Mouse (Mus musculus) liver, postnatal 0 days (tissue): ENCODE results near the gene Usp6nl.

ENCODE experiments used
- CTCF ChIP-seq: sonication (generic); IDR thresholded peaks from 2 replicates; pipeline ENCODE4 v1.5.1; 2016; ENCODE audit warnings: antibody characterized with exemption, low read depth
- EP300 ChIP-seq: IDR thresholded peaks from 2 replicates; pipeline ENCODE4 v1.6.1; 2016; ENCODE audit warnings: antibody characterized with exemption, low read depth, mild to moderate bottlenecking

GRCm38 (mm10) chr2:6304768-6305167 is 17.7 kb upstream of the Usp6nl start:
- TF ChIP-seq CTCF (no peak), EP300 (no peak)
